Mouse (Mus musculus): ENCODE measurements at regions not wholly inside any gene's neighbourhood (a gene's known extent, or its start where the extent isn't known, plus 50 kb on each side); places are given as distances from the start of the nearest gene placed in this dataset.

- H3K9me3 ChIP-seq: no peaks in the 10 kb centered on the region
- no peaks in the 10 kb centered on the region for H3K36me3 ChIP-seq
- no peaks in the 10 kb centered on the region for H3K27me3 ChIP-seq (replicated peaks)
- H3K4me3 ChIP-seq (replicated peaks): no peak overlapping the region
- no peak for ATAC-seq (ENCODE audit: insufficient read depth, low FRiP score, low read depth)
- no peak overlapping the region for H3K27ac ChIP-seq
- WGBS: 69% methylated on average over 7 of the region's 7 CpGs
- no peaks in the 10 kb centered on the region for H3K4me1 ChIP-seq
- no peak overlapping the region for H3K9ac ChIP-seq
- H3K4me2 ChIP-seq: no peak overlapping the region
These were observed 470.1 kb upstream of the N6amt1 start for GRCm38 (mm10) chr16:86883862-86884261.

GRCm38 (mm10) chr16:86882529-86882928, 471.5 kb upstream of the N6amt1 start:
- Histone ChIP-seq H3K36me3 (no peaks in the 10 kb centered on the region), H3K4me1 (no peaks in the 10 kb centered on the region), H3K9ac (no peak overlapping the region), H3K4me2 (no peak overlapping the region), H3K4me3 (replicated peaks) (no peak overlapping the region), H3K27me3 (replicated peaks) (no peaks in the 10 kb centered on the region), H3K9me3 (no peaks in the 10 kb centered on the region), H3K27ac (no peak overlapping the region)
- WGBS: 19% methylated on average over 6 of the region's 6 CpGs
- ATAC-seq (ENCODE audit: insufficient read depth, low FRiP score, low read depth): no peak; the same call in 1 of the 2 replicates

GRCm38 (mm10) chr16:86881583-86881982, 472.4 kb upstream of the N6amt1 start:
- Histone ChIP-seq H3K27ac (no peak overlapping the region), H3K27me3 (replicated peaks) (no peaks in the 10 kb centered on the region), H3K4me2 (no peak overlapping the region), H3K36me3 (no peaks in the 10 kb centered on the region), H3K9ac (no peak overlapping the region), H3K4me1 (no peaks in the 10 kb centered on the region), H3K9me3 (no peaks in the 10 kb centered on the region), H3K4me3 (replicated peaks) (no peak overlapping the region)
- ATAC-seq (ENCODE audit: insufficient read depth, low FRiP score, low read depth): no peak
- WGBS: 74% methylated on average over 5 of the region's 5 CpGs

GRCm38 (mm10) chr16:86860828-86861227, 493.2 kb upstream of the N6amt1 start:
- Histone ChIP-seq H3K27ac (no peak overlapping the region), H3K9me3 (no peaks in the 10 kb centered on the region), H3K36me3 (no peaks in the 10 kb centered on the region), H3K9ac (no peak overlapping the region), H3K4me1 (no peaks in the 10 kb centered on the region), H3K4me3 (replicated peaks) (no peak overlapping the region), H3K4me2 (no peak overlapping the region), H3K27me3 (replicated peaks) (no peaks in the 10 kb centered on the region)
- WGBS: 89% methylated on average over 2 of the region's 2 CpGs
- ATAC-seq (ENCODE audit: insufficient read depth, low FRiP score, low read depth): no peak

- H3K9ac ChIP-seq: no peak overlapping the region
- H3K4me1 ChIP-seq: no peaks in the 10 kb centered on the region
- no peak overlapping the region for H3K4me3 ChIP-seq (replicated peaks)
- H3K27ac ChIP-seq: no peak overlapping the region
- ATAC-seq (ENCODE audit: insufficient read depth, low FRiP score, low read depth): no peak
- no peaks in the 10 kb centered on the region for H3K36me3 ChIP-seq
- no peaks in the 10 kb centered on the region for H3K9me3 ChIP-seq
- 69% methylated on average over 2 of the region's 2 CpGs for WGBS
- H3K27me3 ChIP-seq (replicated peaks): no peaks in the 10 kb centered on the region
- no peak overlapping the region for H3K4me2 ChIP-seq
These were observed 498.1 kb upstream of the N6amt1 start for GRCm38 (mm10) chr16:86855891-86856290.

- Histone ChIP-seq H3K4me1 (no peaks in the 10 kb centered on the region), H3K27me3 (replicated peaks) (no peaks in the 10 kb centered on the region), H3K36me3 (no peaks in the 10 kb centered on the region), H3K4me3 (replicated peaks) (no peak overlapping the region), H3K27ac (no peak overlapping the region), H3K9ac (no peak overlapping the region), H3K9me3 (no peaks in the 10 kb centered on the region), H3K4me2 (no peak overlapping the region)
- WGBS: 62% methylated on average over 4 of the region's 4 CpGs
- ATAC-seq (ENCODE audit: insufficient read depth, low FRiP score, low read depth): no peak
These were observed 498.7 kb upstream of the N6amt1 start for GRCm38 (mm10) chr16:86855312-86855711.

- H3K4me2 ChIP-seq: no peak overlapping the region
- no peak overlapping the region for H3K27ac ChIP-seq
- H3K36me3 ChIP-seq: no peaks in the 10 kb centered on the region
- H3K9ac ChIP-seq: no peak overlapping the region
- WGBS: 59% methylated on average over 1 of the region's 1 CpGs
- H3K9me3 ChIP-seq: no peaks in the 10 kb centered on the region
- no peaks in the 10 kb centered on the region for H3K27me3 ChIP-seq (replicated peaks)
- H3K4me3 ChIP-seq (replicated peaks): no peak overlapping the region
- no peaks in the 10 kb centered on the region for H3K4me1 ChIP-seq
- no peak for ATAC-seq (ENCODE audit: insufficient read depth, low FRiP score, low read depth)
These were observed 500.6 kb upstream of the N6amt1 start for GRCm38 (mm10) chr16:86853398-86853797.

- Histone ChIP-seq H3K4me3 (replicated peaks) (no peak overlapping the region), H3K36me3 (no peaks in the 10 kb centered on the region), H3K4me1 (no peaks in the 10 kb centered on the region), H3K9ac (no peak overlapping the region), H3K27ac (0 out of 2 replicates have a peak overlapping the region, but pooled peaks have one; percentile 22), H3K4me2 (no peak overlapping the region), H3K9me3 (no peaks in the 10 kb centered on the region), H3K27me3 (replicated peaks) (no peaks in the 10 kb centered on the region)
- 32% methylated on average over 6 of the region's 6 CpGs for WGBS
- no peak for ATAC-seq (ENCODE audit: insufficient read depth, low FRiP score, low read depth)
These were observed 515.3 kb upstream of the N6amt1 start for GRCm38 (mm10) chr16:86838457-86839337.

- whole genome bisulfite sequencing: 21% methylated on average over 1 of the region's 1 CpGs
- no peaks in the 10 kb centered on the region for H3K36me3 ChIP-seq
- no peak for ATAC-seq (ENCODE audit: insufficient read depth, low FRiP score, low read depth)
- H3K4me2 ChIP-seq: no peak overlapping the region
- no peak overlapping the region for H3K4me3 ChIP-seq (replicated peaks)
- no peak overlapping the region for H3K9ac ChIP-seq
- no peaks in the 10 kb centered on the region for H3K4me1 ChIP-seq
- H3K27me3 ChIP-seq (replicated peaks): no peaks in the 10 kb centered on the region
- no peaks in the 10 kb centered on the region for H3K9me3 ChIP-seq
- no peak overlapping the region for H3K27ac ChIP-seq
These were observed 526.3 kb upstream of the N6amt1 start for GRCm38 (mm10) chr16:86827645-86828044.

- H3K36me3 ChIP-seq: no peaks in the 10 kb centered on the region
- 68% methylated on average over 4 of the region's 4 CpGs for WGBS
- H3K27me3 ChIP-seq (replicated peaks): no peaks in the 10 kb centered on the region
- ATAC-seq (ENCODE audit: insufficient read depth, low FRiP score, low read depth): no peak
- no peaks in the 10 kb centered on the region for H3K4me1 ChIP-seq
- H3K27ac ChIP-seq: no peak overlapping the region
- H3K4me2 ChIP-seq: no peak overlapping the region
- no peak overlapping the region for H3K9ac ChIP-seq
- no peak overlapping the region for H3K4me3 ChIP-seq (replicated peaks)
- no peaks in the 10 kb centered on the region for H3K9me3 ChIP-seq
These were observed 527.3 kb upstream of the N6amt1 start for GRCm38 (mm10) chr16:86826641-86827040.

GRCm38 (mm10) chr16:86823496-86823895, 530.5 kb upstream of the N6amt1 start:
- Histone ChIP-seq H3K4me1 (no peaks in the 10 kb centered on the region), H3K27ac (no peak overlapping the region), H3K27me3 (replicated peaks) (no peaks in the 10 kb centered on the region), H3K9me3 (no peaks in the 10 kb centered on the region), H3K4me2 (no peak overlapping the region), H3K36me3 (no peaks in the 10 kb centered on the region), H3K4me3 (replicated peaks) (no peak overlapping the region), H3K9ac (no peak overlapping the region)
- ATAC-seq (ENCODE audit: insufficient read depth, low FRiP score, low read depth): no peak
- 37% methylated on average over 1 of the region's 1 CpGs for WGBS

- no peaks in the 10 kb centered on the region for H3K4me1 ChIP-seq
- no peak overlapping the region for H3K4me3 ChIP-seq (replicated peaks)
- H3K36me3 ChIP-seq: no peaks in the 10 kb centered on the region
- H3K27me3 ChIP-seq (replicated peaks): no peaks in the 10 kb centered on the region
- H3K27ac ChIP-seq: no peak overlapping the region
- ATAC-seq (ENCODE audit: insufficient read depth, low FRiP score, low read depth): no peak
- no peak overlapping the region for H3K4me2 ChIP-seq
- no peak overlapping the region for H3K9ac ChIP-seq
- WGBS: 78% methylated on average over 2 of the region's 2 CpGs
- H3K9me3 ChIP-seq: no peaks in the 10 kb centered on the region
These were observed 532.4 kb upstream of the N6amt1 start for GRCm38 (mm10) chr16:86821586-86821985.

Measured in stomach, embryonic 15.5 days (tissue).